Mouse (Mus musculus) C2C12 (cell line): Measurements from ENCODE around the gene Xpnpep3. TPM values are rescaled to one million over a fixed set of nuclear protein-coding genes. Genes with fewer than 3 reads are reported as not detected.

ENCODE experiments used
- H3K27me3 ChIP-seq: one replicate; pipeline ENCODE4 v1.6.1; 2011; ENCODE audit not compliant: control insufficient read depth, insufficient read depth, insufficient read length
- H3K36me3 ChIP-seq: one replicate; pipeline ENCODE4 v1.6.1; 2011; ENCODE audit not compliant: control insufficient read depth, insufficient read depth
- H3K4me3 ChIP-seq: one replicate; pipeline ENCODE4 v1.5.1; 2011; ENCODE audit warnings: mild to moderate bottlenecking, control low read depth; ENCODE audit not compliant: poor library complexity, insufficient read depth, severe bottlenecking
- H3K79me2 ChIP-seq: one replicate; pipeline ENCODE4 v1.6.1; 2011; ENCODE audit not compliant: control insufficient read depth, insufficient read depth
- H3K79me3 ChIP-seq: one replicate; pipeline ENCODE4 v1.6.1; 2011; ENCODE audit warnings: low read depth, control low read depth
- H3ac ChIP-seq: one replicate; pipeline ENCODE3; 2011; ENCODE audit warnings: low read depth; ENCODE audit not compliant: control insufficient read depth, insufficient read length
- CEBPB ChIP-seq: IDR thresholded peaks from one replicate; pipeline ENCODE4 v1.6.1; 2011; ENCODE audit warnings: low read depth, mild to moderate bottlenecking, control low read depth, moderate library complexity
- CTCF ChIP-seq: IDR thresholded peaks from one replicate; pipeline ENCODE4 v1.5.1; 2011; ENCODE audit not compliant: control insufficient read depth, insufficient read depth, insufficient read length
- FOSL1 ChIP-seq: IDR thresholded peaks from one replicate; pipeline ENCODE4 v1.8.0; 2011; ENCODE audit warnings: mild to moderate bottlenecking, low read length; ENCODE audit not compliant: poor library complexity, insufficient read depth, severe bottlenecking
- MAX ChIP-seq: IDR thresholded peaks from one replicate; pipeline ENCODE4 v1.6.1; 2011; ENCODE audit warnings: mild to moderate bottlenecking, control low read depth
- MYOD1 ChIP-seq: IDR thresholded peaks from one replicate; pipeline ENCODE4 v1.6.1; 2011; ENCODE audit warnings: low read depth; ENCODE audit not compliant: control insufficient read depth, insufficient read length
- MYOG ChIP-seq: IDR thresholded peaks from one replicate; pipeline ENCODE4 v1.6.1; 2011; ENCODE audit not compliant: control insufficient read depth, insufficient read length; ENCODE audit errors: extremely low read depth
- USF1 ChIP-seq: IDR thresholded peaks from one replicate; pipeline ENCODE4 v1.6.1; 2011; ENCODE audit warnings: low read depth, mild to moderate bottlenecking, control low read depth, moderate library complexity
- polyA plus RNA-seq: library from polyadenylated mRNA; unstranded; fragments of >200 nt; fragmentation: generic; extraction: Trizol; gene quantifications from one replicate; pipeline ENCODE4 v1.2.1, GENCODE M21; 2012; ENCODE audit warnings: missing spikeins

Xpnpep3 gene
- polyA plus RNA-seq, 1 experiment, result 7.4 TPM

- Histone ChIP-seq H3ac (no peak overlapping the region), H3K79me2 (no peaks in the 10 kb centered on the region), H3K79me3 (no peaks in the 10 kb centered on the region), H3K36me3 (peaks cover 44% of the 10 kb centered on the region), H3K27me3 (no peaks in the 10 kb centered on the region), H3K4me3 (no peak overlapping the region)
- TF ChIP-seq CTCF, result no peak
- no peak for TF ChIP-seq USF1
- no peak for TF ChIP-seq FOSL1
- no peak for TF ChIP-seq CEBPB
- TF ChIP-seq MAX, result no peak
- TF ChIP-seq MYOG, result no peak
- no peak for TF ChIP-seq MYOD1
Observed at GRCm38 (mm10) chr15:81427947-81428346, 28.0 kb downstream of the Xpnpep3 start.

DNA sequence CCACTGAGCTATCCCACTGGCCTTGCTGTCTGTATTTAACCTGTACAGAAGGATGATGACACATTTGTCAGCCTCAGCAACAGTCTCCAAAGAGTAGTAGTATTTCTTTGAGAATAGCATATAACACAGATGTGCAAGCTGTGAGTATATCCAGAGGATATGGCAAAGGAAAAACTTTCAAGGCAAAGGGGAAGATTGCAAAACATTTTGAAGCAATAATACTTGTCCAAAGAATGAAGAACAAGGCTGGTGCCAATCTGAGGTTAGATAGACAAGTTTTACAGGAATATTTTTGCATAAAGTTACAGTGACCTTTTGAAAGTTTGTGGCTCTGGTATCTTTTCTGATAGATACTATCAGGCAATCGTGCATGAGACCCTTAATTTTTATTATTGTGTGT, 31.3 kb downstream of the Xpnpep3 start:
- TF ChIP-seq FOSL1 (no peak), MYOD1 (no peak), CEBPB (no peak), USF1 (no peak), CTCF (no peak), MYOG (no peak), MAX (no peak)
- H3K4me3 ChIP-seq, result no peak overlapping the region
- no peaks in the 10 kb centered on the region for H3K79me3 ChIP-seq
- peaks cover 48% of the 10 kb centered on the region for H3K36me3 ChIP-seq
- H3ac ChIP-seq, result no peak overlapping the region
- no peaks in the 10 kb centered on the region for H3K27me3 ChIP-seq
- no peaks in the 10 kb centered on the region for H3K79me2 ChIP-seq

DNA sequence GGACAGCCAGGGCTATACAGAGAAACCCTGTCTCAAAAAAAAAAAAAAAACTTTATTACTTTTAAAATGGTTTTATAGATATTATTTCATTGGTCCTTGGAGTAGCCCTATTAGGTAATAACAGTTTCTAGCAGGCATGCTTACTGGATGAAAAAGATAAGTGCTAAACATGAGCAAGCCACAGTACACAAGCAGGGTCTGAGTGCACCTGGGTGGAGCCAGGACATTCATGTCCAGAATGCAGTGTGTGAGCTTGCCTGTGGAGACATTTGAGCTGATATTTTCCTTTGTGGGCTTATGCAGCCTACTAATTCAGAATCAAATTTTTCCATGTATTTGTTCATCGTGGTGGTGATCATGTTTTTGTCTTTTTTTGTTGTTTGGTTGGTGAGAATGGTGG, 38.4 kb downstream of the Xpnpep3 start:
- TF ChIP-seq USF1 (no peak), CTCF (no peak), MAX (no peak), CEBPB (no peak), MYOD1 (no peak), MYOG (no peak), FOSL1 (no peak)
- no peaks in the 10 kb centered on the region for H3K79me2 ChIP-seq
- peaks cover 54% of the 10 kb centered on the region for H3K36me3 ChIP-seq
- H3K4me3 ChIP-seq, result no peak overlapping the region
- H3ac ChIP-seq, result no peak overlapping the region
- H3K79me3 ChIP-seq, result no peaks in the 10 kb centered on the region
- no peaks in the 10 kb centered on the region for H3K27me3 ChIP-seq

GRCm38 (mm10) chr15:81439236-81439635, 39.3 kb downstream of the Xpnpep3 start:
- no peak overlapping the region for H3K4me3 ChIP-seq
- H3K27me3 ChIP-seq, result no peaks in the 10 kb centered on the region
- H3K79me2 ChIP-seq, result no peaks in the 10 kb centered on the region
- no peak overlapping the region for H3ac ChIP-seq
- H3K36me3 ChIP-seq, result peaks cover 53% of the 10 kb centered on the region
- no peaks in the 10 kb centered on the region for H3K79me3 ChIP-seq
- TF ChIP-seq MYOG (no peak), USF1 (no peak), MAX (no peak), CTCF (no peak), MYOD1 (no peak), FOSL1 (no peak), CEBPB (no peak)

DNA sequence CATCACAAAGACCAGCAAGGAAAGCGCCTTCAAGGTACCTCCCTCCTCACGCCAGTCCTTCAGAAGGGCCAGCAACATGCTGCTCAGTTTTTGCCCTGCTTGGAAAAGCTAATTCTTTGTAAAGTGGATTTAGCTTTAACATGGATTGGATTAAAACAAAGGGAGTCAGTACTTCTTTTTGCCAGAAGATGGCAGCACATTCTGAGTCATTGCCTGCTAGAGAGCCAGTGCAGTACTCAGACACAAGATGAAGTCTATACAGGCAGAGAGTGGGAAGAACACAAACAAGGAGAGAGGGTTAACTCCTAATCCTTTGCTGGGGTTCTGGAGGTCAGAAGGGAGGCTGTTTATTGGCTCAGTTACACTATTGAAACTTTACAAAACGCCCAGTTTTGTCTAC, 48.5 kb downstream of the Xpnpep3 start:
- no peaks in the 10 kb centered on the region for H3K79me2 ChIP-seq
- H3K36me3 ChIP-seq, result peaks cover 45% of the 10 kb centered on the region
- TF ChIP-seq MAX (no peak), CTCF (peak; percentile 45), USF1 (no peak)
- H3K4me3 ChIP-seq, result no peak overlapping the region
- H3ac ChIP-seq, result no peak overlapping the region
- H3K27me3 ChIP-seq, result no peaks in the 10 kb centered on the region
- H3K79me3 ChIP-seq, result no peaks in the 10 kb centered on the region

DNA sequence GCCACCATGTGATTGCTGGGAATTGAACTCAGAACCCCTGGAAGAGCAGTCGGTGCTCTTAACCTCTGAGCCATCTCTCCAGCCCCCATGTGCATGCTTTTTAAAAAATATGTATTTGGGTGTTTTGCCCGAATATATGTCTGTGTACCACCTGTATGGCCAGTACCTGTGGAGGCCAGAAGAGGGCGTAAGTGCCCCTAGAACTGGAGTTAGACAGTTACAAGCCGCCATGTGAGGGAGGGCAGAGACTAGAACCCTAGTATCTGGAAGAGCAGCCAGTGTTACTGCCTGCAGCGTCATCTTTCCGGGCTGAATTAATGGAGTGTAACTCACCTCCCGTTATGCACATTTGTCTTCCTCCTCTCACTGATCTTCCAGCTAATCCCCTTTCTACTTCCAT, 61.6 kb downstream of the Xpnpep3 start:
- no peaks in the 10 kb centered on the region for H3K27me3 ChIP-seq
- TF ChIP-seq MYOD1, result no peak
- no peak for TF ChIP-seq FOSL1
- TF ChIP-seq CEBPB, result no peak
- no peak for TF ChIP-seq CTCF
- TF ChIP-seq MYOG, result no peak
- no peak for TF ChIP-seq USF1
- TF ChIP-seq MAX, result no peak
- peaks cover 6% of the 10 kb centered on the region for H3K36me3 ChIP-seq
- no peaks in the 10 kb centered on the region for H3K79me3 ChIP-seq
- H3K4me3 ChIP-seq, result no peak overlapping the region
- peaks cover under 1% of the 10 kb centered on the region for H3K79me2 ChIP-seq
- H3ac ChIP-seq, result no peak overlapping the region
